Mouse (Mus musculus): ENCODE data around the gene Ap1g1. TPM values are rescaled to one million over a fixed set of nuclear protein-coding genes. Genes with fewer than 3 reads are reported as not detected.

The Ap1g1 gene
- 75.4 TPM for total RNA-seq (2023)

GRCm38 (mm10) chr8:109778280-109778977 is at the start of gene Ap1g1:
TSS of gene Ap1g1 (plus strand) at chr8:109778554.

GRCm38 (mm10) chr8:109737237-109738048 is 40.9 kb upstream of the Ap1g1 start, which contains the start of gene Atxn1l:
TSS of gene Atxn1l (minus strand) at chr8:109737739.

GRCm38 (mm10) chr8:109868003-109868679 is 89.8 kb downstream of the Ap1g1 start, which contains the start of gene Phlpp2:
TSS of gene Phlpp2 (plus strand) at chr8:109868542.

Other genes with a start within 250 kb of the Ap1g1 start
- 69.5 TPM for gene Dhx38, start 212.7 kb upstream of the Ap1g1 start, total RNA-seq (2023)
- gene Txnl4b, start 212.7 kb upstream of the Ap1g1 start, total RNA-seq (2023) = 5.3 TPM
- gene Hp, start 199.4 kb upstream of the Ap1g1 start, total RNA-seq (2023) = 1.4 TPM
- 23.3 TPM for gene Dhodh, start 169.9 kb upstream of the Ap1g1 start, total RNA-seq (2023)
- gene Pkd1l3, start 164.0 kb upstream of the Ap1g1 start, total RNA-seq (2023) = 0.61 TPM
- gene Ist1, start 85.3 kb upstream of the Ap1g1 start, total RNA-seq (2023) = 86.5 TPM
- gene Zfp821, start 73.0 kb upstream of the Ap1g1 start, total RNA-seq (2023) = 5.0 TPM
- gene Atxn1l, start 40.8 kb upstream of the Ap1g1 start, total RNA-seq (2023) = 27.3 TPM
- 5.2 TPM for gene Phlpp2, start 90.0 kb downstream of the Ap1g1 start, total RNA-seq (2023)
- gene Marveld3, start 183.6 kb downstream of the Ap1g1 start, total RNA-seq (2023) = not detected
- not detected for gene Tat, start 211.9 kb downstream of the Ap1g1 start, total RNA-seq (2023)